Mouse (Mus musculus) neural tube, embryonic 10.5 days (tissue): Measurements from ENCODE around the gene Foxl1.
A peak's percentile ranks its signal among the peaks of the same experiment; 100 is the strongest.
"Not testable (repeated sequence)": the region's sequence is repeated elsewhere in the genome, so short reads cannot be mapped to it uniquely, and the experiment has no call there.

Experiments used
- DNase-seq: peaks from one replicate; pipeline ENCODE4 v3.0.0-alpha.2; 2017; ENCODE audit warnings: low spot score; ENCODE audit errors: extremely low spot score

The Foxl1 gene

GRCm38 (mm10) chr8:121124547-121125239, 3.0 kb upstream of the Foxl1 start:
- no peak for DNase-seq

- peak; percentile 85 for DNase-seq
These were observed 2.3 kb upstream of the Foxl1 start for GRCm38 (mm10) chr8:121125311-121125876.

- peak; percentile 33 for DNase-seq
These were observed 1.5 kb upstream of the Foxl1 start for GRCm38 (mm10) chr8:121126191-121126590.

- peak; percentile 24 for DNase-seq
These were observed 1.0 kb upstream of the Foxl1 start for GRCm38 (mm10) chr8:121126694-121127093.

- peak; percentile 40 for DNase-seq
These were observed 444 bp upstream of the Foxl1 start for GRCm38 (mm10) chr8:121127291-121127701.

GRCm38 (mm10) chr8:121128531-121129264, 958 bp downstream of the Foxl1 start:
- DNase-seq = peak; percentile 70

- DNase-seq = no peak
These were observed 1.7 kb downstream of the Foxl1 start for GRCm38 (mm10) chr8:121129265-121129940.

- DNase-seq = peak; percentile 47
These were observed 2.8 kb downstream of the Foxl1 start for GRCm38 (mm10) chr8:121130522-121130921.

GRCm38 (mm10) chr8:121132961-121133513, 5.3 kb downstream of the Foxl1 start:
- no peak for DNase-seq

- no peak for DNase-seq
These were observed 6.4 kb downstream of the Foxl1 start for GRCm38 (mm10) chr8:121134102-121134501.

GRCm38 (mm10) chr8:121134512-121134911, 6.8 kb downstream of the Foxl1 start:
- no peak for DNase-seq

- no peak for DNase-seq
These were observed 9.1 kb downstream of the Foxl1 start for GRCm38 (mm10) chr8:121136856-121137255.

GRCm38 (mm10) chr8:121145457-121146134, 17.9 kb downstream of the Foxl1 start:
- DNase-seq = not testable (repeated sequence)

- no peak for DNase-seq
These were observed 20.9 kb downstream of the Foxl1 start for GRCm38 (mm10) chr8:121148573-121149083.

GRCm38 (mm10) chr8:121152394-121152793, 24.7 kb downstream of the Foxl1 start:
- no peak for DNase-seq

GRCm38 (mm10) chr8:121156990-121157491, 29.3 kb downstream of the Foxl1 start:
- DNase-seq = no peak

GRCm38 (mm10) chr8:121158812-121159211, 31.1 kb downstream of the Foxl1 start:
- DNase-seq = no peak

GRCm38 (mm10) chr8:121161437-121161836, 33.7 kb downstream of the Foxl1 start:
- DNase-seq = no peak

GRCm38 (mm10) chr8:121162413-121162812, 34.7 kb downstream of the Foxl1 start:
- no peak for DNase-seq

GRCm38 (mm10) chr8:121162906-121163695, 35.4 kb downstream of the Foxl1 start:
- no peak for DNase-seq
